Mouse (Mus musculus) kidney, adult 9 months (tissue): ENCODE results near the gene Ctnnd2.
A peak's percentile ranks its signal among the peaks of the same experiment; 100 is the strongest.

Experiments
- DNase-seq: peaks from one replicate; pipeline ENCODE4 v3.0.0; 2022

Ctnnd2 gene

GRCm38 (mm10) chr15:30553910-30554406, 381.6 kb downstream of the Ctnnd2 start:
- no peak for DNase-seq

GRCm38 (mm10) chr15:30555787-30556186, 383.4 kb downstream of the Ctnnd2 start:
- DNase-seq, result no peak

DNA sequence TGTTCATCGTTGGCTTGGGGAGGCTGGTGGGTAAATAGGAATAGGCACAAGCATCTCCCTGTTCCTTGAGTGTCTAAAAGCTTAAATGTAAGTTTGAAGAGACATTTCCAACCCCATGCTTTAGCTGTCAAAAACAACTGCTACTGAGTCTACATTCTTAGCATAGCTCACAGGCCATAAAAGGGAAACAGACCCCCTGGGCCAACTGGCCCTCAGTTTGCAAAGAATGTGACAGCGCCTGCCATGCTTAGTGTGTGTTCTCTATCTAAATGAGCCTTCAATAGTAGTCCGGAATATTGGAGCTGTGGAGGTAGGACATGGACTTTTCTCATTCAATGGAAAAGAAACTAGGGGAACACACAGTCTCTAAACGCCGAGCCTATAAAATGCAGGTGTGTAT, 390.0 kb downstream of the Ctnnd2 start:
- no peak for DNase-seq

DNA sequence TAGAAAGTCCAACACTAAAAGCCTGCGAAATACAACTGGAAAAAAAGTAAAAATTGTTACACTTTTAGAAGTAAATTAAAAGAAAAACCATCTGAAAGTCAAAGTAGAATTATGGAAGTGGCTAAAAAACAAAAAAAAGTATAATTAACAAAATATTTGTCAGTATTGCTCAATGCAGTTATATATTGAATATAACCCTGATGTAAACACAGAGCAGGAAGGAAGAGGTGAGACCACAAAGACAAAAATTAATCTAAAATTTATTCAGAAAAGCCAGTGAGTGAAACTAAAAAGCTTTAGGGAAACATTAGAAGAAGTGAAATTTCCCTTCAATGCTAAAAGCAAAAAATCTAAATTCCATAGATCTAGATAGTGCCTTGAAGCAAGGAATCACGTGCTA, 392.2 kb downstream of the Ctnnd2 start:
- DNase-seq, result no peak

DNA sequence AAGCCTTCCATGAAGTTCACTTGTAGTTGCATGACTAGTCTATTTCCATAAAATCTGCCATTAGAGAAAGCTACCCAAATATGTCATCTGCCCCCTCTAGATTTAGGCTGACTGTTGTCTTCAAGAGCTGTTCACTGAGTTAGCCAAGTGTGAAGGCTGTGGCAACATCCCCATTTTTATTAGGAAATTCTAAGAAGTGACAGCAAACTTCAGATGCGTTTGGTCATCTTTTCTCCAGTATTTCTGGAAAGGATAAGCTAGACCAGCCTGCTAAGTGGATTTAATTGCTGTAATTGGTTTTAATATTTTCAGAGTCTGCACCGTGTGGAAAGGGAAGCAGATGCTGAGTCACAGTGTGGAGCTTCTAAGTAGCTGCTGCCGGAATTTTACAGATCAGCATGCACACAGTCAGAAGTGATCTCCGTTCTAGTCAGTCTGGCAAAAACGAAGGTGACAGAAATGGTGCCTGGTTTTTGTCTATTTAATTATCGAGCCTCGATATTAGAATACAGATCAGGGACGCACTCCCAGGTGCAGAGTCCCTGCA, 397.9 kb downstream of the Ctnnd2 start:
- no peak for DNase-seq

DNA sequence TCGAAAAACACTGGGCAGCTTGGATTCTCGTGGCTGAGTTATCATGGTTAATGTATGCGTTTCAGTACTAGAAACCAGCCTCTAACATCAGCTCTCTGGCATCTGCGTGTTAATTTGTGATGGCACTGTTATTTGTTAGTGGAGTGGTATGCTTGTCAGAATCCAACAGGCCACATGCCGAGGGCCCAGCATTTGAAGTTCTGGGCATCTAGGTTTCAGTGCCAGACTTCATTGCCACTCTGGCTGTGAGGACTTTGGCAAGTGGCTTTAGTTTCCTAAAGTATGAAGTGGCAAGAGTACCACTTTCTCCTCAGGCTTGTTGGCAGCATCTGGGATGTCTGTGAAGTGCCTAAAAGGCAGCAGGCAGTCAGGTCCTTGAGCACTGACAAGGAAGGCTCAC, 415.1 kb downstream of the Ctnnd2 start:
- DNase-seq, result no peak

GRCm38 (mm10) chr15:30590865-30591264, 418.5 kb downstream of the Ctnnd2 start:
- no peak for DNase-seq

- DNase-seq, result no peak
These were observed 423.1 kb downstream of the Ctnnd2 start for GRCm38 (mm10) chr15:30595507-30595906.

- DNase-seq, result peak; percentile 6
These were observed 438.2 kb downstream of the Ctnnd2 start for GRCm38 (mm10) chr15:30610613-30611012.

DNA sequence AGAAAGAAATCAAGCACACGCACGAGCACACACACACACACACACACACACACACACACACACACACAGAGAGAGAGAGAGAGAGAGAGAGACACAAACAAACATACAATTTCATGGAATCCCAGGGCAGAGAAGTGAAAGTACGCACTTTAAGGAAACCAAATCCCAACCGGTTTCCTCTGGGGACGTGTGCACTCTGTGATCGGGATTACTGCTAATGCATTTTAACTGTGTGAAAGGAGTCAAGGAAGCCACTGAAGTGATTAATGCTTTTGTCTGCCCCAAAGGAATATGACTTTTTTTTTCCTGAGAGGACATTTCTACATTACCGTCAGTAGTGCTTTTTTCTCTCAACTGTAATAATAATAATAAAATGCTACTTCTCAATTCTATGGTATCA, 443.1 kb downstream of the Ctnnd2 start:
- no peak for DNase-seq

GRCm38 (mm10) chr15:30616861-30617260, 444.5 kb downstream of the Ctnnd2 start:
- no peak for DNase-seq

DNA sequence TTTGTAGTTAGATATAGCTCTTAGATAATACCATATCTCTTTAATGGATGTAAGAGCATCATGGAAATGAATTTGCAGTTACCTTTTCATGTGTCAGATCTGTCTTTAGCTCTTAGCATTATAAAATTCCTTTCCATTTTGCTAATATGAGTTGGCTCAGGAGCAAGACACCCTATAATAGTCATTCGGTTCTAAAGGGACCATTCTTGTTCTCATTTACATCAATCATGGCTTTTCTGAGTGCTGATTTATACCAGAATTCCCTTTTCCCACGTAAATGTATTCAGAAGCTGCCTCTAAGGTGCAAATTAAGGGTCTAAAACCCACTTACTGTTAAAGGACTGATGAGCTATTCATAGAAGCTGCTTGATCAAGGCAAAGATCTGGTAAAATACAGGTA, 445.5 kb downstream of the Ctnnd2 start:
- DNase-seq, result no peak

DNA sequence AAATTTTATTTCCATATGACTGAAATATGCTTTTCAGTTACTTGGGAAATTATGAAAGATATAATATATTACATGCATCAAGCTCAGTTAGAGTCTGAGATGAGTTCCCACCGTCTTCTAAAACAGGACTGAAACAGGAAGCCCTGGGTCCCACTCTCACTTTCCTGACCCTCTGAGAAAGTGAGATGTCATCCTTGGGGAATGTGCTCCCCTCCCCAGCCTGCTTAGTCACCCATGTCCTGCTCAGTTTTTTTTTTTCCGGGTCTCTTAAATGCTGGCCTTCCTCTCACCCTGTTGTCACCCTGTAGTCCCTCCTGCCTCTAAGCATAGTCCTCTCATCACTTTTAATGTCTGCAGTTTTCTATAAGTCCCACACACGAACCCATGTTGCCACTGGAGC, 456.1 kb downstream of the Ctnnd2 start:
- DNase-seq, result no peak

DNA sequence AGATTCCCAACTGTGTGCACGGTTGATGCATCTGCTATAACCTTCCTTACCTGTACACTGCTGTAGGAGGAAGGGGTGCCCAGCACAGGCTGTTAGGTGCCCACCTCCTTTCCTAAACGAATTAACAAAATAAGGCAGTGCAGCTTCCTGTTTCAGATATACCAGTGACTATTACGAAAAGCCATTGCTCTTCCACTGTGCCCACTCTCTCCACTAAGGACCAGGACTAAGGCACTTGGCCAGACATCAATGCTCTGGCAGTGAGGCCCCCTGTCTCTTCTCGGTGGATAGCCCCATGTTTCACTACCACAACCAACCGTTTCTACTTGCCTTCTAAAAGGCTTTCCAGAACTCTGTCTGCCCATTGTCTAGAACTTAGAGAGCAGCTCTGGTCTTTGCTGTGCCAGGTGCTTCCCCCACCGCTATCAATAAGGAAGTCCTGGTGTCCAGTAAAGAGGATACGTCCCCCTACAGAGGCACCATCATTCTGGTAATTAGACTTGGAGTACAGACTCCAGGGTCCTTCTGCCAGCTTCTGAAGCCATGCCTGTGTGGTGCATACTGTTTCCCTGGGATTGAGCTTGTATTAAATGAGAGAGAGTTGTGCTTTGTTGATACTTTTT, 459.8 kb downstream of the Ctnnd2 start:
- DNase-seq, result no peak

GRCm38 (mm10) chr15:30633917-30634316, 461.5 kb downstream of the Ctnnd2 start:
- DNase-seq, result no peak

DNA sequence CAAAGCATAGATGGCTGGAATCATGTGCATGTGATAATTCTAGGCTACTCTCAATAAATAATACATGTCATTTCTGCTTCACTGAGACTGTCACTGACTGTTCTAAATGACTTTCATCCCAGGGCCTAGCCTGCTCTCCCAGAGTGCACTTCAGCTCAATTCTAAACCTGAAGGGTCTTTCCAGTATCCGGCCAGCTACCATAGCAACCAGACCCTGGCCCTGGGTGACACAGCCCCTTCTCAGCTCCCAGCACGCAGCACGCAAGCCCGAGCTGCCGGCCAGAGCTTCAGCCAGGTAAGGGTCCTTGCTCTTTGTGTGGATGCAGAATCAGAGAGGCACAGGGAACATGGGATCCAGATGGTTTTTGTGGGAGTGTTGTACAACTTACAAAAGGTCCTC, 462.1 kb downstream of the Ctnnd2 start:
- DNase-seq, result no peak

DNA sequence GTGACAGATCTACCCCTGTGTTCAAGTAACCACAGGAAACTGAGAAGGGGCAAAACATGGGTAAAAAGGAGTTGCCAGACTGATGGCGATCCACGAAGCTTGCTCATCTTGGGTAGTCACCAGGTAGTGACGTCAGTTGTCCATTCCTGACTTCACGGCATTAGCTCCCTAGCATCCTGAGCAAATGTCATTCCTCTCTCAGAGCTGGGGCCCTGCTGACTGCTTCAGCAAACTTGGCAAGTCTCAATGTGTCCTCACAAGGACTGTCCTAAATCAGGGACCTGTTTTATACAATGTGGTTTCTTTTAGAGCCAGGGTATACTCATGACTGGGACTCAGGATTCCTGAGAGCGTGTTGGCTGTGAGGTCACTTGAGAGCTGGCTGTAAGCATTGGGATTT, 468.3 kb downstream of the Ctnnd2 start:
- DNase-seq, result no peak

- DNase-seq, result no peak
These were observed 473.3 kb downstream of the Ctnnd2 start for GRCm38 (mm10) chr15:30645688-30646087.

GRCm38 (mm10) chr15:30646501-30647431, 474.4 kb downstream of the Ctnnd2 start:
- DNase-seq, result no peak

GRCm38 (mm10) chr15:30647679-30648311, 475.4 kb downstream of the Ctnnd2 start:
- no peak for DNase-seq

DNA sequence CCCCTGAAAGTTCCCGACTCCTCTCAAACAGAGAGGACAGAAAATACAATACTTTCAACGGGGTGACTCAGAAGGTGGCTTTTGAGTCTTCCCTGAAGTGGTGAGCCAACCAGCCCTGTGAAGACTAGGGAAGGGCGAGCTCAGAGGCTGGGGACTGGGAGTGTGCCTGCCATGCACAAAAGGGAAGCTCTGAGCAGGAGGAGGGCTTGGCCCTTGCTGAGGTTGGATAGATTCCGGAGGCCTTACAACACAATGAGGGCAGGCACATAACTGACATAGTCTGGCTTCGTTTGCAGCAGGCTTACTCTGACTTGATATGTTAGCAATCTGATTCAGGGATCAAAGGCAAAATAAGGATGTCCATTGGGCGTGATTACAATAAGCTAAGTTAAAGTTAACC, 477.6 kb downstream of the Ctnnd2 start:
- no peak for DNase-seq

GRCm38 (mm10) chr15:30655433-30655832, 483.0 kb downstream of the Ctnnd2 start:
- DNase-seq, result no peak

DNA sequence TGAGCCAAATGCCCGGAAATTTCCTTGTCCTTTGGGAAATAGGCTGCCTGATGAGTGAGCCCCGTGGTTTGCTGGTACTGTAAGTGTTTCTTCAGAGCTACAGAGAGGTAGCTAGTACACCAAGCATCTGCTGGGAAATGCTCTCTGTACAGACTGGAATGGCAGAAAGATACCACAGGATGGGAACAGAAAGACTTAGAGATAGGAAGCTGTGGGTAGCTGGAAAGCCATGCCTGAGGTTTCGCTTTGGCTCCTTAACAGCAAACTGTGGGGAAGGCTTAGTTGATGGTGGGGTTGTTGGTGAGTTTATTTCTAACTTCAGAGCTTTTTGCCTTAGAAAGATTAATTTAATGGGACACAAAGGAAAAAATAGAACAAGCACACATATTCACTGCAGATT, 485.2 kb downstream of the Ctnnd2 start:
- no peak for DNase-seq
